Mouse (Mus musculus) activated CD4-positive, CD25-positive, alpha-beta regulatory T cell, adult 4 months (primary cell): Measurements from ENCODE around the gene Ado. TPM values are rescaled to one million over a fixed set of nuclear protein-coding genes. Genes with fewer than 3 reads are reported as not detected.
A peak's percentile ranks its signal among the peaks of the same experiment; 100 is the strongest.

Experiments used
- ATAC-seq: one replicate; pipeline ENCODE4 v1.8.0; 2017
- polyA plus RNA-seq, 2 experiments: library from polyadenylated mRNA; unstranded; fragments of 100-300 nt; shearing (Covaris generic); gene quantifications; one replicate each; pipeline ENCODE4 v1.2.1; 2017

Ado gene
- polyA plus RNA-seq, 2 experiments from 2014 or later = 40.3 to 43.7 TPM

DNA sequence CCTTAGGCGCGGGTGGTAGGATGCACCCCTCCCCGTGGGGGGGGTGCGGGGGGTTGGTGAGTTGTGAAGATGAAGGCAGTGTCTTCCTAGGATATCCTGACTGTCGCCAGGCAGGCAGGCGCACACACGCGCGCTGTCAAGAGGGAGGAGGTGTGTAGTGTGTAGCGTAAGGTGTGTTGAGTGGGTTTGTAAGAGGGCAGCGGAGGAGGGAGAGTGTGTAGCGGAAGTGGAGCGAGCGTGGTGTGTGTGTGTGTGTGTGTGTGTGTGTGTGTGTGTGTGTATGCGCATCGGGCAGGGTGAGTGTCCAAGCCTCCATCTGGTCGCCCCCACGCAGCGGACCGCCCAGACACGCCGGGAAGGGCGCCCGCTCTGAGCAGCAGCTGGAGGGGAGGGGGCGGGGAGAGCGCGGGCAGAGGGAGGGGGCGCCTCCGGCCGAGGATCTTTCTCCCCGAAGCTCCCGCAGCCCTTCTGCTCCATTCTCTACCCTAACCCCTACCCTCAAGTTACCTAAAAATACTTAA, 12.1 kb downstream of the Ado start:
- peak; percentile 0 for ATAC-seq

DNA sequence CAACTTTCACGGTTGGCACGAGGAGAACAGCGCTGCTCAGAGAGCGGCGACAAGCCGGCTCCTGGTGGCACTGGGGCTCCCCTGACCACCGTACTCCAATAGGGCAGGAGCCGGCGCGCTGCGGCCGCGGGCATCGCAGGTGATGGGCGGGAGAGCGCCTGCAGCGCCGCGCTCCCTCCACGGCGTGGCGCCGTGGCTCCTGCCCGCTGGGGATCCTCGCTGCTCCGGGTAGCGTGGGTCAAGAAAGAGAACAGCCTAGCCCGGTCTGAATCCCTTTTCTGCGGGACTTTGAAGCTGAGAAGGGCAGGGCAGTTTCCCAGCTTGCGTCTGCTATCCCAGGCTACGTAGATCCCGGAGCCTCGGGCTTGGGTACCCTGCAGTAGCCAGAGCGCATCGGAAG, 12.8 kb downstream of the Ado start:
- no peak for ATAC-seq

DNA sequence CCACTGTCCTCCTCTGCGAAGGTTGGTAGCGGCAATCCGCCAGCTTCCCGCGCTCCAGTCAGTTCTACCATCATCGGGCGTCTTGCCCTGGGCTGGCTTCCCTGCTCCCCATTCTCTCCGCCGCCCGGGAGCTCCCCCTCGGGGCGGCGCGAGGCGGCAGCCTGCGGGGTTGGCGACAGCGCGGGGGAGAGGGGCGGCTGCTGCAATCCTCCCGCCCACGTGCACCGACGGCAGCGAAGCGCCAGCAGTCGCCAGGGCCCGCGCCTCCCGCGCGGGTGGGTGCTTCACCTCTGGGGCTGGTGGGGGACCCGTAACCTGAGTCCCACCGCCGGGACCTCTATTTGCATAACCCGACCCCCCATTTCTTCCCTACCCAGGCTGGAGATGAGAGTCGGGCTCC, 13.5 kb downstream of the Ado start, which contains the start of gene Egr2:
Gene Egr2 (plus strand): TSS at position 220 of the 400 bp plus-strand sequence.
- no peak for ATAC-seq

DNA sequence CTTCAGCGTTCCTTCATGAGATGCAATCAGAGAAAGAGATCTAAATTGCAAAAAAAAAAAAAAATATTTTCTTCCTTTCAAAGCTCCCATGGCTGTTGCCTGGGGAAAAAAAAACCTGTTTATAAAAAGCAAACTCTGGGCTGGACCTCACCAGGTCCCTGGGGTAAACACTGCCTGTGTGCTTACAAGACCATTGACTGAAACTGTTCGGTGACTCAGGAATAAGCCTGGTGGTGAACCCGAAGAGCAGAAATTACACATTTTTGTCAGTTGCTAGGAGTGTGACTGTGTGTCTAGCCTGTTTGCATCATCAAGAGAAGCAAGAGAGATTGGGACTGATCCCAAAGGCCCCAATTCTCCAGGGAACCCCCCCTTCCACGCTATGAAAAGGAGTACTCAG, 19.0 kb downstream of the Ado start:
- no peak for ATAC-seq

- ATAC-seq = no peak
Measured at GRCm38 (mm10) chr10:67526435-67526834, 22.3 kb downstream of the Ado start.

GRCm38 (mm10) chr10:67524694-67525093, 24.1 kb downstream of the Ado start:
- no peak for ATAC-seq

GRCm38 (mm10) chr10:67524130-67524529, 24.6 kb downstream of the Ado start:
- ATAC-seq = no peak

DNA sequence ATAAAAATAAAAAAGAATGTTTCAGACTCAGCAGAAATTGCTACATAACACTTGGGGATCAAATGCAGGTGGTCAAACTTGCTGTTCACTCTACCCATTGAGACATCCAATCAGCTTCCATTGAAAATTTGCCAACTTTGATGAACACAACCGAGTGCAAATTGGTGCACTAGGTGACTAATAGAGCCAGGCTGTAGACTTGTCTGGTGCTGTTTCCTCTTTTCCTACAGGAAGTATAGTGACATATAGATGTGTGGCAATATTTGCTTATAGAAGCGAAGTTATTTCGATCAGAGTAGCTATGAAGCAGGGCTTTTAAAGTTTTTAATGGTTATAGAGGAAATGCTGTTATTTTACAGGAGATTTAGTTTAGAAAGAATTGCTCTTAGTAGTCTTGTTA, 30.0 kb downstream of the Ado start:
- ATAC-seq = no peak

- no peak for ATAC-seq
Measured at GRCm38 (mm10) chr10:67512871-67513270, 35.9 kb downstream of the Ado start.

DNA sequence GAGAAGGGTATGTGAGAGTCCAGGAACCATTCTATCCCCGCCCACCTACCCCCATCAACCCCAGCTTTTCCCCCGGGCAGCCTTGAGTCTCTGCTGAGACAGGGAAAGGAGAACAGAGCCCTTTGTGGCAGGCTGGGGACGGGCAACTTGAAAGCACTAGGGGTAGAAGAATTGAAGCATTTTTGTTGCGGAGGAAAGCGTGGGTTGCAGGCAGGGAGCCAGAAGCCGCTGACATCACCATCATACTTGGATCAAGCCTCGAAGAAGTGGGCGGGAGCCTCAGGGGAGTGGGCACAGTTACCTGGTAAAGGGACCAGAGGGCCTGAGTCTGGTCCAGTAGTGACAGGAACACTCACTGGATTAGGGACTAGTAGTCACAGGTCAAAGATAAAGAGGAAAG, 36.5 kb downstream of the Ado start:
- ATAC-seq = no peak

- ATAC-seq = peak; percentile 26
Measured at GRCm38 (mm10) chr10:67505248-67505647, 43.5 kb downstream of the Ado start.

DNA sequence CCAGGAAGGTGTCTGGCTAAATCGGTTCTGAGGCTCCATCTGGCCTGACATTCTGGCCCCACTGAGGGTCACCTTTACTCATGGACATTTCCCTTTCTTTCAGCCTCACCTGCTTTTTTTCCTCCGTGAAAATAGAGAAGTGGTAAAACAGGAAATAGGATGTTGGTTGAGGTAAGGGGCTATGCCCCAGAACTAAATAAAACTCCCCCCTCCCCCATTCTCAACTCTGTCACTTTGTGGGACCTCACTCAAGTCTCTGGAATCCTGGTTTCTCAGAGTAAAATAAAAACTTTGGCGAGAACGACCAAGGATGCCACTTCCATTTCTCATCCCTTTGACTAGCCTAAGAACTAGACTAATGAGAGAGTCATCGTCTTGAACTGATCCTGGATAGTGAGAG, 44.7 kb downstream of the Ado start:
- peak; percentile 12 for ATAC-seq

GRCm38 (mm10) chr10:67503320-67503995, 45.3 kb downstream of the Ado start:
- ATAC-seq = peak; percentile 83

DNA sequence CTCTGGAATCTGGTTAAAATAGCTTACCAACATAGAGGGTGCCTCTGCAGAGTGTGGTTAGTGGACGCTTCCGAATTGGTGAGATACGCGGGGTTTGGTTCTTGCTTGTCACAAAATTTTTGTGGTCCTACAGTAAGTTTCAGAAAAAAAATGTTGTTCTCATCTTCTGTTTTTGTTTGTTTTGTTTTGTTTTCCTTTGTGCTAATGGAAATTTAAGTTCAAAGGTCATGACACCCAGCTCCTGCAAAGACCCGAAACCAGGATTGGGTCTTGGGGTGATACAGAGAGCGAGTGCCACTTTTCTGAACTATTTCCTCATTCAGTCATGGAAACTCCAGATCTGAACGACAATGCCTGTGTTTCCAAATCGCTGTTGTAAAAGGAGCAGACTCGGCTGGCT, 50.8 kb downstream of the Ado start:
- ATAC-seq = peak; percentile 19

DNA sequence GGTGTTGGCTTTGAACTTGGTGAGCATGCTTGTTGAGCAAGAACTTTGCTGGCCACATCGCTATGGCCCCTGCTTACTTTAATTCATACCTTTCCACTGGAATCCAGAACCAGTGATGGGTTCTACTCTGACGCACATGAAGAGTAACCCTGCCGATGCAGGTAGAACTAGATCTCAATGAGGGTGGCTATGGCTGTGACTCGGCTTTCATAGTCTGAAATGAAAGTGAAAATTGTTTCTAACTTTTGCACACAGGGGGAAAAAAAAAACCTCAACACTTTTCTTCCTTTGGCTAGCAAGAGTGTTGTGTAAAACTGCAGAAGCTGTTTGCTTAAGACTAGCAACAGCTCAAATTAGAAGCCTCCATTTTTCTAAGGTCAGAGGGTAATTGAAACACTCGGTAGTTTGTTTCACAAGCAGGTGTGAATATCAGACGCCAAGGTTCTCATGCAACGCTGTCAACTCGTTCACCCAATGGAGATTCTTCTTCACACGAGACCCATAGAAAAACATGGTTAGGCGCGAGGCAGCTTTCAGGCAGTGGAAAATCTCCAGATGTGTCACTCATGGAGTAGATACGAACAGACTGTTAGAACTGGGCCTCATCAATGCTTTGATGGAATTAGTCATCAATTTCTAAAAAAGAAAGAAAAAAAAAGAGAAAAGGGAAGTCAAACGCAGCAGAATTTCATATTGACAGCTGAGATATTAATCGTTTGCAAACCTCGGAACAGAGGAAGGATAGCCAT, 51.4 kb downstream of the Ado start:
- ATAC-seq = peak; percentile 76

Other genes starting within 250 kb of the Ado start
- 10 to 100 TPM; 42.3 to 58.3 TPM for gene Egr2, start 13.5 kb downstream of the Ado start, polyA plus RNA-seq